Mouse (Mus musculus): ENCODE data around the gene 9030612E09Rik.

DNA sequence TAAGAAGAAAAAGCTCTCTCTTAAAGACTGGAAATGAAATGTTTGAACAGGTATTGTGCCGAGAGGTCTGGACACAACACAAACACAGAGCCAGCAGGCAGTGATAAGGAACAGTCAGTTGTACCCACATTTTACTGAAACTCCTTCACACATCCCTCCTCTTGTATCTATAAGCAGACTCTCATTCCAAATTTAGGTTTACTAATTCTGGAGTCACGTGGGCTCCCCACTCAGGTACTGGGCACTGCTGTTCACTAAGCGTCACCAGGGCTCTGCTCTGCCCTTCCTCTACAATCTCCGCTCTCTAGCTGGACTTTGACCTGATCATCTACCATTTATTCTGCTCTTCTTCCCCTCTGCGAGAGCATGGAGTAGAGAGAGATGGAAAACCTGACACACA is 15.6 kb upstream of the 9030612E09Rik start:
- no peak for TF ChIP-seq CTCF (IDR thresholded peaks at IDR 0.05; ENCODE audit: borderline replicate concordance, control insufficient read depth, extremely low read depth, insufficient read depth, low read length, poor library complexity)
- no peak for TF ChIP-seq POLR2A (IDR thresholded peaks at IDR 0.05; ENCODE audit: control insufficient read depth, extremely low read depth, insufficient read depth, low read length, poor library complexity)
